Mouse (Mus musculus): Measurements from ENCODE around the gene Slc25a25. TPM values are rescaled to one million over a fixed set of nuclear protein-coding genes. Genes with fewer than 3 reads are reported as not detected.
A peak's percentile ranks its signal among the peaks of the same experiment; 100 is the strongest.
"Not testable (repeated sequence)": the region's sequence is repeated elsewhere in the genome, so short reads cannot be mapped to it uniquely, and the experiment has no call there.

Gene Slc25a25
- total RNA-seq (2021) = 100 to 1,000 TPM in 1 of 2 experiments, 10 to 100 TPM in 1; 45.3 to 211 TPM
- long read RNA-seq, experiment 1, transcript Slc25a25-203 (10 exons, 2,541 nt) = major isoform, 323 of 398 reads
- long read RNA-seq, experiment 1, transcript Slc25a25-205 (10 exons, 3,278 nt) = minor isoform, 5 of 398 reads
- long read RNA-seq, experiment 1, partial matches to known transcripts = 13 of 398 reads
- long read RNA-seq, experiment 1, other reads (novel, unspliced or antisense) = 56 of 398 reads
- long read RNA-seq, experiment 2, transcript Slc25a25-203 (10 exons, 2,541 nt) = major isoform, 68 of 93 reads
- long read RNA-seq, experiment 2, partial matches to known transcripts = 8 of 93 reads
- long read RNA-seq, experiment 2, other reads (novel, unspliced or antisense) = 16 of 93 reads

DNA sequence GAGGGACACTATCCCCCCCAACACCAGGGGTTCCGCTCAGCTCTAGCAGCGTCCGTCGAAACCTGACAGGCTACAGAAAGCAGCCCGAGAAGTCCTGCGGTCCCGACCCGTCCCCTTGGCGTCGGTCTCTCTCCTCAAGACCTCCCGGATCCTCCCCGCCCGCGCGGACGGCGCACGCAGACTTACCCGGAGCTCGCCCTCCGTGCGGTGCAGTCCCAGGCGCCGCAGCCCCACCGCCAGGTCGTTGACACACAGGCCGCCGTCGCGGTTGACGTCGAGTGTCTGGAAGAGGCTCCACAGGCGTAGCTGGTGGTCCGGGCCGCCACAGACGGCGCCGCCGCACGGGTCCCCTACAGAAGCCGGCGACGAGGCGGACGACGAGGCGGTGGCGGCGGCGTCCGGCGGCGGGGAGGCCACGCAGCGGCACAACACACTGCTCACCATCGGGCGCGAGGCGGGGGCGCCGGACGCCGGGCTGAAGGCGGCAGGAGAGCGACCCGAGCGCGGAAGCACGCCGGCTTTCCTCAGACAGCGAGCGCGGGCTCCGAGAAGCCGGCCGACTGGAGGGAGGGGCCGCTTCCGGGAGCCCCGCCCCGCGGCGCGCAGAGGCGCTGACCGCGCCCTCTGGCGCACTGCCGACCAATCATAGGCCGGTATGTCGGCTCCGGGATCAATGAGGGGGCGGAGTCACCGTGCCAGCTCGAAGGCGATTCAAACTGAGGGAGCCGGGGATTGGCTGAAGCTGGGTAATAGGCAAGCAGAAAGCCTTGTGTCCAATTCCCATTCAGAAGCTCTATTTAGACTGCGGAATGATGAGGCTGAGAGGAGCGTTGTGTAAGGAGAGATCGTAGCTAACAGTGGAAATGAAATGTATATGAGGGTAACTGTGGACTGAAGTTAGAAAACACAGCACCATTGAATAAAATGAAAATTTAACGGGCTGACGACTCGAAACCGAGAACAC is at the start of gene Slc25a25:
TSS of gene Slc25a25 (minus strand) at position 565 of the 964 bp plus-strand sequence.
- TF ChIP-seq CTCF (IDR thresholded peaks at IDR 0.05) = 0 out of 2 replicates have a peak, but pooled peaks have one; percentile 0
- Histone ChIP-seq H3K27ac (peak within 1 kb of the TSS; percentile 96), H3K4me3 (peak within 1 kb of the TSS; percentile 82)
- peak; percentile 99 for DNase-seq
- intact Hi-C loops (cut with DNase I) = loop anchor here (5.0 kb wide), 1 partner anchor 44 kb away; no protein-coding TSS in a partner anchor

DNA sequence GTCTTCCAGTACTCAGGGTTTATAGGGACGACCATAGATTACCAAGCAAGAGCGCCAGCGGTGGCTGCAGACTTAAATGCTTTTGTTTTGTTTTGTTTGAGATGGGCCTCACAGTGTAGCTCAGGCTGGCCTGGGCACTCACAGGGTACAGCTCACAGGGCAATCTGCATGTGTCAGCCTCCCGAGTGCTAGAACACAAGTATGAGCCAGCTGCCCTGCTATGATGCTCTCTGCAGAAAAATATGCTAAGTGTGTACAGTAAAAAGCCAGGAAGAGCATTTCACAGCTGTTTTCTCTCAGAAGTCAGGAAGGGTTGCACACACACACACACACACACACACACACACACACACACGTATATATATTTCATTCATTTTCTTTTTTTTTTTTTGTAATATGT is 49.2 kb upstream of the Slc25a25 start:
- Histone ChIP-seq H3K4me3 (no peak overlapping the region), H3K27ac (no peak overlapping the region)
- intact Hi-C loops (cut with DNase I) = no loop called here
- no peak for DNase-seq
- TF ChIP-seq CTCF (IDR thresholded peaks at IDR 0.05) = no peak

DNA sequence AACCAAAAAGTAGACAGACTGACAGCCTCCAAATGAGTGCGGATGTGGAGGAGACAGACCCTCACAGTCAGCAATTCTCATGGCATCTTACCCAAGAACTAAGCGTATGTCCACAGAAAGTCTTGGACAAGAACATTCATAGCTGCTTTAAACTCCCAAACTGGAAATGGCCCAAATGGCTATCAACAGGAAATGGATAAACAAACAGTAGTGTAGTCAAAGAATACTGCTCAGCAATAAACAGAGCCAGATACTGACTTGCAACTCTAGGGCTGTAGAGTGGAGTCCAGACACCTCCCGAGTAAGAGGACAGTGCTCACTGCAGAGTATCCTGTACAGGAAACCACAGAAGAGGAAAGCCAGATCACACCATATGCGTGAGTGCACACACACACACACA is 48.1 kb upstream of the Slc25a25 start:
- TF ChIP-seq CTCF (IDR thresholded peaks at IDR 0.05) = no peak
- no peak overlapping the region for H3K4me3 ChIP-seq
- no peak for DNase-seq
- intact Hi-C loops (cut with DNase I) = no loop called here
- H3K27ac ChIP-seq = no peak overlapping the region

DNA sequence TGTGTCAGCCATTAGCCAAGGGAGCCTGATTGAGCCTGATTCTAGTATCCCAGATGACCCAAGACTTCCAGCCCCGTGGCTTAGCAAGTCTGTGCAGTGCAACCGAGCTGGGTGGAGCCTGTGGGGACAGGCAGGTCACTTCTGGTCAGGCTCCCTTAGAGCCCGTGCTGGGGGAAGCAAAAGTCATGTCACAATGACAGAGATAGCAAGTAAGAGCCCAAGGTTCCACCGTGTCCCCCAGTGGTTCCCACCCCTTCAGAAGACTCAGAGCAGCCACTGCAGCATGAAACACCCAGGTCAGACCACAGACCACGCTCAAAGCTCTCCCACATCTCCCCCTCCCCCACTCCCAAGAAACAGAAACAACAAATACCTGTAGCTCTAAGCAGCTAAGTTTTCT is 44.9 kb upstream of the Slc25a25 start:
- no peak for DNase-seq
- no peak overlapping the region for H3K4me3 ChIP-seq
- H3K27ac ChIP-seq = no peak overlapping the region
- no peak for TF ChIP-seq CTCF (IDR thresholded peaks at IDR 0.05)
- intact Hi-C loops (cut with DNase I) = no loop called here

DNA sequence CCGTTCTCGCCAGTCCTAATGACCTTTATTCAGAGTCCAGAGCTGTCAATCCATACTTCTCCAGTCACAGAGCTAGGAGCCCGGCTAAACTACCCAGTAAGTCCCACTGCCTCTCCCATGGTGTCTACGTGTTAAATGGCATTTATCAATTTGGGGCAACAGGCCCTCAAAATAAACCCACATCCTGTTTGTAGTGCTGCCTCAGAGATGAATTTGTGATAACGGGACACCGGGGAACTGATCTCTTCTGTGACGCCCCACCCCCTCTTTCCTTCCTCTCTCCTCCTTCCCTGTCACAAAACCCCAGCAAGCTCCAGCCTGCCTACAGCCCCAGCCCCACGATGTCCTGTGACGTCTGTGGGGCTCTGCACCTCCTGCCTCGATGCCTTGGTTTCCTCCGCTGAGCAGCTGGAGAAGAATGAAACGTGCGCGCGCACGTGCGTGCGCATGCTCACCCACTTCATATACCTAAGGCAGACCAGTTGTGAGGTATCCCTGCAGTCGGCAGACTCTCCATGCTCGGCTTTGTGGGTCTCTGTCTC is 44.0 kb upstream of the Slc25a25 start:
- no peak for DNase-seq
- Histone ChIP-seq H3K27ac (peak overlapping the region; percentile 62), H3K4me3 (peak overlapping the region; percentile 30)
- intact Hi-C loops (cut with DNase I) = no loop called here
- no peak for TF ChIP-seq CTCF (IDR thresholded peaks at IDR 0.05)

DNA sequence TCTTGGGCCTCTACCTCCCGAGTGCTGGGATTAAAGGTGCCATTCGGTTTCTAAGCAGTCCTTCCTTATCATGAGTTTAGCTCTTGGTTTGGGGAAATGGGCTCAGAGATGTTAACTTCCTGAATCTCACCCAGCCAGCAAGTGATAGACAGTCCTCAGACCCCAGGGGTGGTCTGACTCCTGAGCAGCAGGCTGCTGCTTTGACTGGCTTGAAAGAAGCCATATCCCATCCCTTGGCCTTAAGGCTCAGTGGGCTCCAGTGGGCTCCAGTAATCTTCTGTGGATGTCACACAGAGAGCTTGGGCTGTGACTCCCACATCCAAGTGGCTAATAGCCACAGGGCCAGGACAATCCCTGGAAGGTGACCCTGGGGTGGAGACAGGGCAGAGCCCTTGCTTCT is 43.3 kb upstream of the Slc25a25 start:
- intact Hi-C loops (cut with DNase I) = no loop called here
- Histone ChIP-seq H3K27ac (peak overlapping the region; percentile 62), H3K4me3 (no peak overlapping the region)
- no peak for DNase-seq
- no peak for TF ChIP-seq CTCF (IDR thresholded peaks at IDR 0.05)

DNA sequence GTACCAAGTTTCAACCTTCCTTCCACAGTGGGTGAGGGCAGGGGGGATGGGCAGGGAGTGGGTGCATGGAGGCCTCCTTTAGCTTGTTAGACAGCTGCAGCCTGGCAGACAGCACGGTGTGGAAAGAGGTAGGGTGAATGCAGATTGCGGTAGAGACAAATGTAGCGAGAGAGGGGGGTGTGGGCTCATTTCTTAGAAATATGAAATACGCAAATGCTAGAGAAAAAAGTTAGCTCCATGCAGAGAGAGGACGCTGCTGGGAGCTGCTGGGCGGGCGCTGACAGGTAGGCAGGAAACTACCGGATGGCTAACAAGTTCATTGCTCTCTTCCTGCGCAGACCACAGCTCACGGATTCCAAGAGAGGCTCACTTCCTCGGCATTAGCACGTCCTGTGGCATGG is 42.1 kb upstream of the Slc25a25 start:
- Histone ChIP-seq H3K27ac (no peak overlapping the region), H3K4me3 (no peak overlapping the region)
- no peak for DNase-seq
- intact Hi-C loops (cut with DNase I) = no loop called here
- no peak for TF ChIP-seq CTCF (IDR thresholded peaks at IDR 0.05)

DNA sequence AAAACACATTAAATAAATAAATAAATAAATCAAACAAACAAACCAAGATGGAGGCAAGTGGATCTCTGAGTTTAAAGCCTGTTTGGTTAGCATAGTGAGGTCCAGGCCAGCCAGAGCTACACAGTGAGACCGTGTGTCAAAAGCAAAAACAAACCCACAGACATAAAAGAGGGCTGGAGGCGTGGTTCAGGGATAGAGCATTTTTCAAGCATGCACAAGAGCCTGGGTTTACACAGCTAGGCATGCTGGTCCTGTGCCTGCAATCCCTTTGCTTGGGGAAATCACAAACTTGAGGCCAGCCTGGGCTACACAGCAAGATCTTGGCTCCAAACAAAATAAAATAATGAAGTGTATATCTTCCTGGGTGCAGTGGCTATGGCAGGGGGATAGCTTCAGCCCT is 41.4 kb upstream of the Slc25a25 start:
- H3K27ac ChIP-seq = no peak overlapping the region
- DNase-seq = no peak
- H3K4me3 ChIP-seq = no peak overlapping the region
- no peak for TF ChIP-seq CTCF (IDR thresholded peaks at IDR 0.05)
- intact Hi-C loops (cut with DNase I) = no loop called here

DNA sequence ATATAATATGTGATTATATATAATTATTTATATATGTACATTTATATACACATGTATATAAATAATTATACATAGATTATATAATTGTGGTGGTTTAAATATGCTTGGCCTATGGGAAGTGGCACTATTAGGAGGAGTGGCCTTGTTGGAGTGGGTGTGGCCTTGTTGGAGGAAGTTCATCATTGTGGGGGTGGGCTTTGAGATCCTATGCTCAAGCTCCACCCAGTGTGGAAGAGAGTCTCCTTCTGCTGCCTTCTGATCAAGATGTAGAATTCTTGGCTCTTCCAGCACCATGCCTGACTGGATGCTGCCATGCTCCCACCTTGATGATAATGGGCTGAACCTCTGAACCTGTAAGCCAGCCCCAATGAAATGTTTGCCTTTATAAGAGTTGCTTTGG is 39.5 kb upstream of the Slc25a25 start:
- DNase-seq; intact Hi-C loops (cut with DNase I); H3K27ac ChIP-seq; H3K4me3 ChIP-seq: not testable (repeated sequence)

DNA sequence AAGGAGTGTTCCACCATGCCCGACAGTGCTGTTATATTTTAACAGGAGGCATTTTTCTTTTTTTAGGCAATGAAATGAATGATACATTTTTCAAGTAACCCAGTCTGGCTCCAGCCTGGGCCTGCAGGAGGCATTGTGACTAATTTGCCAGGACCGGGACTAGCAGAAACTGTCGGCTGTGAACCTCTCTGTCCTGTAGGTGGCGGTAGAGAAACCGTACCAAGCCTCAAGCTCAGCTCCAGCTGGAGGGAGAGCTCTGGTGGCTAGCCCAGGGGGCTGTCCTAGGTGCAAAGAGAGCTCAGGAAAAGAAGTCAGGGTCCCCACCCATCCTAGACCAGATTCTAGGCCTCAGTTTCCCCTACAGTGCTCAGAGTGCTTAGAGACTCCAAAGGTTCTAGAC is 37.4 kb upstream of the Slc25a25 start:
- intact Hi-C loops (cut with DNase I) = loop anchor here (1.0 to 5.0 kb wide), 2 partner anchors 79 to 136 kb away; partner anchors contain the start of genes Ciz1 and Dnm1
- H3K4me3 ChIP-seq = no peak overlapping the region
- peak; percentile 94 for TF ChIP-seq CTCF (IDR thresholded peaks at IDR 0.05)
- no peak overlapping the region for H3K27ac ChIP-seq
- DNase-seq = peak; percentile 84

DNA sequence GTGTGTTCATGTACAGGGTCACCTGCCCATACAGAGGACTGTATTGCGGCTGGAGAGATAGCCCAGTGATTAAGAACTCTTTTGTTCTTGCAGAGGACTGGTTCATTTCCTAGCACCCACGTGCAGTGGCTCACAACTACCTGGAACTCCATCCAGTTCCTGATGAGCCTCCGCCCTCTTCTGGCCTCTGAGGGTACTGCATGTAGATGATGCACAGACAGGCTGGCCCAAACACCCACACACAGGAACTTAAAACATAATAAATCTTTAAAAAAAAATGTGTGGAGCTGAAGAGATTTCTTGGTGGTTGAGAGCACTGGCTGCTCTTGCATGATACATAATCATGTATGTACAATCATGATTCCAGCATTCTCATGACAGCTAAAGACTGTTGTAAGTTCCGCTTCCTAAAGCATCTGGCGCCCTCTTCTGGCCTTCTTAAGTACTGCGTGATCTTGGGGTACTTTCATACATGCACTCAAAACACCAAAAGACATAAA is 35.9 kb upstream of the Slc25a25 start:
- Histone ChIP-seq H3K27ac (no peak overlapping the region), H3K4me3 (no peak overlapping the region)
- peak; percentile 85 for TF ChIP-seq CTCF (IDR thresholded peaks at IDR 0.05)
- DNase-seq = peak; percentile 93
- intact Hi-C loops (cut with DNase I) = loop anchor here (1.0 to 5.0 kb wide), 3 partner anchors 26 to 135 kb away; partner anchors contain the start of genes Ciz1 and Dnm1

DNA sequence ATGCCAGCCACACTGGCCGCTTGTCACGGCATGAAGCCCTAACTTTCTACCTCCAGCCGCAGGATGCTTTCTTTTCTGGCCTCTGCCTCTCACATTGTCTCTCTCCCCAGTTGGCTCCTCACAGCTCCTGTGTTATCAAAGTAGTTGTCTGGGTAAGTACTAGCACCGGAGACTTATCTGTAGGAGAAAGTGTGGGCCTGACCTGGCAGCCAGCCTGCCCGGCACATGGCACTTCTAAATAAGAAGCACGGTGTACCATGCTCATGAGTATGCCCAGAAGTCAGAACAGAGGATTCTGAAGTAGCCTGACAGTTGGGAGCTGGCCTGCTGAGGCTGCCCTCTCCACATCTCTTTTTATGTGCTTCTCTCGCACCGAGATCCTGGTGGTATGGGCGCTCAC is 34.9 kb upstream of the Slc25a25 start:
- no peak for TF ChIP-seq CTCF (IDR thresholded peaks at IDR 0.05)
- intact Hi-C loops (cut with DNase I) = loop anchor here (2.0 to 5.0 kb wide), 2 partner anchors 25 to 134 kb away; partner anchors contain the start of genes Ciz1 and Dnm1

More for the DNA sequence above, 34.9 kb upstream of the Slc25a25 start:
- DNase-seq = no peak
- no peak overlapping the region for H3K27ac ChIP-seq
- no peak overlapping the region for H3K4me3 ChIP-seq
